Mouse (Mus musculus) urinary bladder, postnatal 36 days (tissue): ENCODE measurements around the gene Phgr1.

Experiments used
- DNase-seq, 2 experiments: peaks; one replicate each; pipeline ENCODE4 v3.0.0; 2022; ENCODE audit warnings: low spot score in 2 of 2, mixed read lengths in 1 of 2

Phgr1 gene

DNA sequence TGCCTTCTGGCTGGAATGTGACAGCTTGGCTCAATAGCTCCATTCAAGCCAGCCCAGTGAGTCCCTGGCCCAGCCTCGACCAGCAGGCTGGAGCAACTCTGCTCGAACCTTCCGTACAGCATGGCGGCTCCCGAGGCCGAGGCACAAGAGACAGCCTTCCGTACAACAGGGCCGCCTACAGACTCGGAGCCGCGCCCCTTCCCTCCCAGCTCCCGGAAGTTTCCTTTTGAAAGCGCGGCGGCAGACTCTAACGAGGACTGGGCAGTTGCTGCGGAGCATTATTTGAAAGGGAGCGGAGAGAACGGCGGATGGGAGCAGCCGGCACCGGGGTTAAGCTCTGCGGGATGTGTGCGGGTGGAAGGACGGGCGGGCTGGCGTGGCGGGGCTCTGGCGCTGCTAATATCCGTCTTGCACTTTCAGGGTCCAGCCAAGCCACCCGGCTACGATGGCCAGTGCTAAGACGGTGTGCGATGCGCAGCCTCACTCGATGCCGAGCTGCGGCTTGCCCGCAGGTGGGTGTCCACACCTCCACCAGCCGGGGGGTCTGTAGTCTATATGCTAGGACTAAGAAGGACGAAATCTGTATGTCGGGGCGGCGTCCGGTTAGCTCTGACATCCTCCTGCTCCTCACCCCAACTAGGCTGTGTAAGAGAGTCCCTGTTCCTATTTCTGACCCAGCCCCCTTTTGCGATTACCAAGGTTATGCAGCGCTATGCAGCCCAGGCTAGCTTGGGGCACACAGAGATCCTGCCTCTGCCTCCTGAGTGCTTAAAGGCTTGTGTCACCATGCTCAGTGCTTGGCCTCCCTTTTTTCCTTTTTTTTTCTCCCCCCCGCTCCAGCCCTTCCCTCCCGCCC lies 41.6 kb downstream of the Phgr1 start, which contains the start of gene Knstrn:
Gene Knstrn (plus strand): TSS at position 23 of the 856 bp plus-strand sequence.
- peak; percentile 78 to 89 for DNase-seq

DNA sequence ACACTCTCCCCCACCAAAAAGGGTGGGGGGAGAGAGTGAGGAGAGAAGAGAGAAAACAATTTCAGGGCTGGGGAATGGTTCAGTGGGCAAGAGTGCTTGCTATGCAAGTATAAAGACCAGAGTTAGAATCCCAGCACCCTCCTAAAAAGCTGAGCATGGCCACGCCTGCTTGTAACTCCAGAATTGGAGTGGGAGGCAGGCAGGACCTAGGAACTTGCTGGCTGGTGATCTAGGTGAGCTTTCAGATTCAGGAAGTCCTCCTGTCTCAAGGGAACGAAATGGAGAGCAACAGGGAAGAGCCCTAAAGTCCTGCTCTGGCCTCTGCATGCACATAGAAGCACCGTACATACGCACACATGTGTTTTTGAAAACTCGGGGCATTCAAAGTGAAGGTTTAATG lies 50.2 kb downstream of the Phgr1 start:
- no peak for DNase-seq

DNA sequence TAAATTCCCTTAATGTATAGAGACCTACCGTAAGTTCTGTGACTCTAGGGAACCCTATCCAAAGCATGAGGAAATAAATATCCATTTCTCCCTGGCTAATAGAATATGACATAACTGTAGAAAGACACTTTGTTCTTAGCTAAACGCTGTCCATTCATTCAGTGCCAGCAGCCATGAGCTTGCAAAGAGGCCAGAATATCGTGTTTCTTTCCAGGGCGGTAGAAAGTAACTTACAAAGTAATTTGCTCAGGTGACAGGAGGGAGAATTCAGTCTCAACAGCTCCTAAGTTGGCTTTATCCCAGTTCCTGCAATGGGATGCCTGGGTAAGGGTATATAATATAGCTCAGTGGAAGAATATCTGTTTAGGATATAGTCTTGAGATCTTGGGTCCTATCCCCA lies 51.8 kb downstream of the Phgr1 start:
- no peak for DNase-seq
